Mouse (Mus musculus): ENCODE results near the gene Cggbp1. TPM values are rescaled to one million over a fixed set of nuclear protein-coding genes. Genes with fewer than 3 reads are reported as not detected.

Cggbp1 gene
- polyA plus RNA-seq (2015; fragmentation: Nextera tagmentation; extraction: Ambion mirVana) = 86.1 and 88.9 TPM in 2 replicates

DNA sequence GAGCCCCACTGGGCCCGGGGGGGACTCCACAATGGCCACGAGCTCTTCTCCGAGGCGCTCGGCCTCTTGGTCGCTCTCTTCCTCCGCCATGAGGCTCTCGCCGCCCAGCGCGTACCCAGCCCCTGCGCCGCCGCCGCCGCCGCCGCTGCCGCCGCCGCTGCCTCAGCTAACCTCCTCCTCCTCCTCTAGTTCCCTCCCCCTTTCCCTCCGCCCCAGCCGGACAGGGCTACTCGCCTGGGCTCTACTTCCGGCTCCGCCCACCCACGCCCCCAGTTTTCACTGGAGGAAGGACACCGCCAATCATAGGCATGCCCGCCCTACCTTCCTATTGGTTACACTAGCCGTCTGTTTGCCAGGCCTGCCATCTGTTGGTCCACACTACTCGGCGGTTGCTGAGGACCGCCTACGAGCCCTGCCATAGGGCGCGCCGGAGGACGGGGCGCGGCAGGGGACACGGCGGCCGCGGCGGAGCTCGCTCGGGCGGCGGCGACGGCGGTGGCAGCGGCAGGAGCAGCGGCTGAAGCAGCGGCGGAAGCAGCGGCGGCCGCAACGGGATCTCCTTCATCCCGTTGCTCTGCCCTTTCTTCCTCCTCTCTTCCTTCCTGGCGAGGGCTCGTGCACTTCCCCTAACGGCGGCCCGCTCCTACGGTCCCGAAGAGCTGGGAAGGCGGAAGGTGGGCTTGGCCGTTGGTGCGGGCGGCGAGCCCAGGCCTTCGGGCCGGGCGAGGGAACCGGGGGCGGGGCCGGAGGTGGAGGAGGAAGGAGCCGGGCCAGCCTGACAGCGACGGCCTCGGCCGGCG lies at the start of gene Cggbp1, which contains the start of gene Zfp654:
Cggbp1 (plus strand) TSS at position 434 of the 800 bp plus-strand sequence.
Zfp654 (minus strand) TSS at position 90 of the 800 bp plus-strand sequence.
- Histone ChIP-seq H3K36me3 (ENCODE audit: insufficient read depth, low read length) (peaks cover 17% of the 10 kb centered on the region), H3K9ac (replicated peaks; ENCODE audit: low read length) (peak within 1 kb of the TSS; percentile 89), H3K27me3 (ENCODE audit: insufficient read depth, low read length) (no peaks in the 10 kb centered on the region), H3K4me2 (replicated peaks; ENCODE audit: low read depth, low read length) (peak within 1 kb of the TSS; percentile 95), H3K27ac (ENCODE audit: low read length) (peak within 1 kb of the TSS; percentile 98), H3K4me3 (ENCODE audit: low read length) (peak within 1 kb of the TSS; percentile 86), H3K9me3 (ENCODE audit: low read length) (no peaks in the 10 kb centered on the region), H3K4me1 (ENCODE audit: insufficient read depth, low read length) (peaks cover 18% of the 10 kb centered on the region)
- ATAC-seq (ENCODE audit: low FRiP score, low TSS enrichment) = peak; percentile 100
- WGBS = under 1% methylated on average over 61 of the region's 85 CpGs

DNA sequence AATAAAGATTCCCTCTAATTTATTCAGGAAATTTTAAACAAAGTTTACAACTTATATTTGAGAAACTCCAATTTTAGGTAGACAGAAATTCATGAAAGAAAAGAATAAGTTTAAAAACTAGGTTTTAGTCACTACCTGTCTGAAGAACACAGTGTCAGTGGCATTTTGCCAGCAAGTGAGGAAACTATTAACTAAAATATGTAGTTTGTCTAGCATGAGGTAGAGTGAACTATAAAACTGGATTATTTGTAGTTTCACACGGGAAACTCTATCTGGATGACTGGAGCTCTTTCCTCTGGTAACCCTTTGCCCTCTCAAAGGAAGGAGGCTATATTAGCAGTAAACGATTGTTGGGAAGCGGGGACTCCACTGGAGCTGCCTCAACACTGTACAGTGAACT lies 48.8 kb upstream of the Cggbp1 start:
- Histone ChIP-seq H3K9ac (replicated peaks; ENCODE audit: low read length) (no peak overlapping the region), H3K27me3 (ENCODE audit: insufficient read depth, low read length) (no peaks in the 10 kb centered on the region), H3K36me3 (ENCODE audit: insufficient read depth, low read length) (peaks cover 9% of the 10 kb centered on the region), H3K9me3 (ENCODE audit: low read length) (no peaks in the 10 kb centered on the region; the same call in 1 of the 2 replicates), H3K27ac (ENCODE audit: low read length) (no peak overlapping the region), H3K4me1 (ENCODE audit: insufficient read depth, low read length) (no peaks in the 10 kb centered on the region), H3K4me2 (replicated peaks; ENCODE audit: low read depth, low read length) (no peak overlapping the region), H3K4me3 (ENCODE audit: low read length) (no peak overlapping the region)
- 48% methylated on average over 3 of the region's 3 CpGs for WGBS
- ATAC-seq (ENCODE audit: low FRiP score, low TSS enrichment) = no peak

DNA sequence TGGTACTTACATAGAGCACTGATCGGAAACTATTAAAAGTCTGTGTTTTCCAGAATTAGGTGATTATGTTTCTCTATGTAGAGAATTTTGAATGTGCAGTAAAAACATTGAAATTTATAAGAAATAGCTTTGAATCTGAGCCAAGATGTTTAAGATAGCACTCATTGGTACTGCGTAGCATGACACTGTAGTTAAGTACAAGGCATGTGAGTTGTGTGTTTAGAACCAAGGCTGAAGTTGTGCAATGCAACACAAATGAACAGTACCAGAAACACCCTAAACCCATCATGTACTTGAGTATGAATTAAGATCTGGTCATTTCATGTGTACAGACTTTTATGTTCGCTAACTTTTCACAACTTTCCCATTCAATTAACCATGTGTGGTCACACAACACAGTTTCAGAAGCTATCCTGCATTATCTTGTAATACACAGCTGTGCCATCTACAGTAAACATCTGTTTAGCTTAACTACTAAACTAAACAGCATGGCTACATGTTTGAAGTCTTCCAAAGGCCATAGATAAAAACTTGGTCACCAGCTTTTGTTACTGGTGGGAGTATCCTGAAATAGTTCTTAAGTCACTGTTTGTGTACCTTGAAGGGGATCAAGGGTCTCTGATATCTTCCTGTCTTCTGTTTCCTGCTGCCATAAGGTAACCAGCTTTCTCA lies 34.6 kb upstream of the Cggbp1 start:
- Histone ChIP-seq H3K27me3 (ENCODE audit: insufficient read depth, low read length) (no peaks in the 10 kb centered on the region), H3K4me1 (ENCODE audit: insufficient read depth, low read length) (no peaks in the 10 kb centered on the region), H3K4me2 (replicated peaks; ENCODE audit: low read depth, low read length) (no peak overlapping the region), H3K9me3 (ENCODE audit: low read length) (no peaks in the 10 kb centered on the region), H3K4me3 (ENCODE audit: low read length) (no peak overlapping the region), H3K36me3 (ENCODE audit: insufficient read depth, low read length) (peaks cover 8% of the 10 kb centered on the region), H3K27ac (ENCODE audit: low read length) (no peak overlapping the region), H3K9ac (replicated peaks; ENCODE audit: low read length) (no peak overlapping the region)
- WGBS = 93% methylated on average over 3 of the region's 3 CpGs
- no peak for ATAC-seq (ENCODE audit: low FRiP score, low TSS enrichment)

DNA sequence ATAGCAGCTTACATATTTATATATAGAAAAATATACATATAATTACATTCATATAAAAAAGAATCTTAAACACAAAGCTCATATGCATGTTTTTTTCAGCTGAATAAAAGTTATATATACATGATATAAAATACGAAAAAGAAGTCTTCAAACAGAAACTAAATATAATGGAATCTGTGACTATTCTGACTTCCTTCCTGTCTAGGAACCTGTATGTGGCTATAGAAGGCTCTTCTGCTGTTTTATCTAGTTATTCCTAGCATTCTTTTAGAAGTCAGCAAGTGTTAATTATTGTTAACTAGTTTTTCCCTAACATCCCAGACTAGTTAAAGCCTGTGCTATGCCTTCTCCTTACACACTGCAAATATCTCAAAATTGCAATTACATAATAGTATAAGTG lies 27.9 kb upstream of the Cggbp1 start:
- no peaks in the 10 kb centered on the region for H3K4me1 ChIP-seq (ENCODE audit: insufficient read depth, low read length)
- H3K9me3 ChIP-seq (ENCODE audit: low read length) = no peaks in the 10 kb centered on the region
- H3K36me3 ChIP-seq (ENCODE audit: insufficient read depth, low read length) = no peaks in the 10 kb centered on the region
- H3K27me3 ChIP-seq (ENCODE audit: insufficient read depth, low read length) = no peaks in the 10 kb centered on the region
- ATAC-seq (ENCODE audit: low FRiP score, low TSS enrichment) = no peak
- H3K9ac ChIP-seq (replicated peaks; ENCODE audit: low read length) = no peak overlapping the region
- H3K4me3 ChIP-seq (ENCODE audit: low read length) = no peak overlapping the region
- H3K4me2 ChIP-seq (replicated peaks; ENCODE audit: low read depth, low read length) = no peak overlapping the region
- H3K27ac ChIP-seq (ENCODE audit: low read length) = no peak overlapping the region
- 88% methylated on average over 1 of the region's 1 CpGs for WGBS

DNA sequence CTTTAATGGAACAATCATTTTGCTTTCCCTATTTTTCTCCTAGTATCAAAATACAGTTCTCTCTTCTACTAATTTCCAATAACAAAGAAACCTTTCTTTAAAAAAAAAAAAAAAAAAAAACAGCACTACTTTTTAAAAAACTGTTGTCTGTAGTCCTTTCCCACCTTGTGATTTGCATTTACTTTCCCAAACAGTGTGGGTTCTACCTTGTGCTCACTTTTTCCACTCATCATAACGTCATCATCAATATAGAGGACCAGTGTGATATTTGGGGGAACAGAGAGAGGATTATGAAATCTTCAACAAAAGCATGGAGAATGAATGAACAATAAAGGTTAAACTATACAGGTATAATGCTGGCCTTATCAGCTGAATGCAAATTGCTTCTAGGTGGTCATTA lies 27.3 kb upstream of the Cggbp1 start:
- ATAC-seq (ENCODE audit: low FRiP score, low TSS enrichment) = no peak
- 93% methylated on average over 1 of the region's 1 CpGs for WGBS
- Histone ChIP-seq H3K4me1 (ENCODE audit: insufficient read depth, low read length) (no peaks in the 10 kb centered on the region), H3K4me2 (replicated peaks; ENCODE audit: low read depth, low read length) (no peak overlapping the region), H3K4me3 (ENCODE audit: low read length) (no peak overlapping the region), H3K9ac (replicated peaks; ENCODE audit: low read length) (no peak overlapping the region), H3K27me3 (ENCODE audit: insufficient read depth, low read length) (no peaks in the 10 kb centered on the region), H3K9me3 (ENCODE audit: low read length) (no peaks in the 10 kb centered on the region), H3K36me3 (ENCODE audit: insufficient read depth, low read length) (no peaks in the 10 kb centered on the region), H3K27ac (ENCODE audit: low read length) (no peak overlapping the region)

DNA sequence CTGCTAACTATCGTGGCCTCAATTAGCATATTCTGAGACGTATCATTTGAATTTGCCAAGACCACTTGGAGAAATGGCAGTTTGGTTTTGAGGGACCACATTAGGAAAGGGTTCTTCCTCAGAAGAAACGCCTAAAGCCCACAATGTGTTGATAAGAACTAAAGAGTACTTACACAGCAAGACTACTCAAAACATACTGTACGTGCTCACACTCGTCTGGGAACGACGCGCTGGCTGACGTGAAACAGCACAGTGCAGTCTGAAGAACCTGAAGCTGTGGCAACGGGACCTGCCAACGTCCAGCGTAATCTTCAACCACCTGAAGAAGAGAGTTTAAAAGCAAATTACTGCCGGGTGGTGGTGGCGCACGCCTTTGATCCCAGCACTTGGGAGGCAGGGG lies 21.5 kb upstream of the Cggbp1 start:
- no peak overlapping the region for H3K9ac ChIP-seq (replicated peaks; ENCODE audit: low read length)
- 91% methylated on average over 15 of the region's 15 CpGs for WGBS
- H3K4me2 ChIP-seq (replicated peaks; ENCODE audit: low read depth, low read length) = no peak overlapping the region
- H3K9me3 ChIP-seq (ENCODE audit: low read length) = no peaks in the 10 kb centered on the region
- H3K27me3 ChIP-seq (ENCODE audit: insufficient read depth, low read length) = no peaks in the 10 kb centered on the region
- no peaks in the 10 kb centered on the region for H3K4me1 ChIP-seq (ENCODE audit: insufficient read depth, low read length)
- no peak overlapping the region for H3K27ac ChIP-seq (ENCODE audit: low read length)
- H3K36me3 ChIP-seq (ENCODE audit: insufficient read depth, low read length) = 0 out of 2 replicates have a peak, but pooled peaks cover 3% of the 10 kb centered on the region
- no peak for ATAC-seq (ENCODE audit: low FRiP score, low TSS enrichment)
- no peak overlapping the region for H3K4me3 ChIP-seq (ENCODE audit: low read length)

DNA sequence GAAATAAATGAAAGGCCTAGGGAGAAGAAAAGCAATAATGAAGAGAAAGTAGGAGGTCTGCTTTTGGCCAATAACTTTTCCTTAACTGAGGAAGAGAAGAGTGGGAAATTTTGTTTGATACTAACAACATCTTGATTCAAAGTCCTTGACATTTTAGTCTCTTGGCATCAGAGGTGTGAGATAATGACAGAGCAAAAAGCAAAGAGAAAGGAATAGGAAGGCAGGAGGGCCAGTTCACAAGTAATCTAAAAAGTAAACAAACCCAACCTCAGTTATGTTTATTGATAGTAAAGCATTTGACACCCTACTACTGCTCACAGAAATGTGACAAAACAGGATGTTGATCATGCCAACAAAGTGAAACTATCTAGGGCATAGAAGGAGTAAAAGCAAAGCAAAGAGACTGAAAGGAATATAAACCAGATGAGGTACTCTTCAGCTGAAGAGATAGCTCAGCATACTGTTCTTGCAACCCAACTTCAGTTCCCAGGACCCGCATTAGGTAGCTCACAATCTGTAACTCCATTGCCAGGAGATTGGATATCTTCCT lies 15.7 kb upstream of the Cggbp1 start:
- H3K27ac ChIP-seq (ENCODE audit: low read length) = no peak overlapping the region
- no peaks in the 10 kb centered on the region for H3K27me3 ChIP-seq (ENCODE audit: insufficient read depth, low read length)
- H3K36me3 ChIP-seq (ENCODE audit: insufficient read depth, low read length) = no peaks in the 10 kb centered on the region
- no peak overlapping the region for H3K9ac ChIP-seq (replicated peaks; ENCODE audit: low read length)
- no peak overlapping the region for H3K4me3 ChIP-seq (ENCODE audit: low read length)
- no peak overlapping the region for H3K4me2 ChIP-seq (replicated peaks; ENCODE audit: low read depth, low read length)
- WGBS = 73% methylated on average over 1 of the region's 1 CpGs
- no peaks in the 10 kb centered on the region for H3K9me3 ChIP-seq (ENCODE audit: low read length)
- H3K4me1 ChIP-seq (ENCODE audit: insufficient read depth, low read length) = no peaks in the 10 kb centered on the region
- ATAC-seq (ENCODE audit: low FRiP score, low TSS enrichment) = no peak

DNA sequence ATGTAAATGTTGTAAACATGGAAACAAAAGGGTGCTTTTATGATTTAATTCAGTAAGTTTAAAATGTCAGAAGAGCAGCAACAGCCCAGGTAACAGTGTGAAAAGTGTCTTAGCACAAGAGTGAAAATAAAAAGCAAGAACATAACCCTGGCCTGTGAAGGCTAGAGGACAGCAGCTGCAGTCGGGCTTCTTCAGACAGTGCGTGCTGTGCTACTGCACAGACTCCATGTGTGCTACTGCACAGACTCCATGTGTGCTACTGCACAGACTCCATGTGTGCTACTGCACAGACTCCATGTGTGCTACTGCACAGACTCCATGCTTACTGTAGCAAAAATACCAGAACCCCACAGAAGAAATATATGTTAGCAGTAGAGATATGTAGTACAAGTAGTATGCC lies 15.1 kb upstream of the Cggbp1 start:
- Histone ChIP-seq H3K4me1 (ENCODE audit: insufficient read depth, low read length) (no peaks in the 10 kb centered on the region), H3K4me2 (replicated peaks; ENCODE audit: low read depth, low read length) (no peak overlapping the region), H3K36me3 (ENCODE audit: insufficient read depth, low read length) (no peaks in the 10 kb centered on the region), H3K9me3 (ENCODE audit: low read length) (no peaks in the 10 kb centered on the region), H3K27me3 (ENCODE audit: insufficient read depth, low read length) (no peaks in the 10 kb centered on the region), H3K4me3 (ENCODE audit: low read length) (no peak overlapping the region), H3K9ac (replicated peaks; ENCODE audit: low read length) (no peak overlapping the region), H3K27ac (ENCODE audit: low read length) (no peak overlapping the region)
- WGBS = 74% methylated on average over 2 of the region's 2 CpGs
- no peak for ATAC-seq (ENCODE audit: low FRiP score, low TSS enrichment)

DNA sequence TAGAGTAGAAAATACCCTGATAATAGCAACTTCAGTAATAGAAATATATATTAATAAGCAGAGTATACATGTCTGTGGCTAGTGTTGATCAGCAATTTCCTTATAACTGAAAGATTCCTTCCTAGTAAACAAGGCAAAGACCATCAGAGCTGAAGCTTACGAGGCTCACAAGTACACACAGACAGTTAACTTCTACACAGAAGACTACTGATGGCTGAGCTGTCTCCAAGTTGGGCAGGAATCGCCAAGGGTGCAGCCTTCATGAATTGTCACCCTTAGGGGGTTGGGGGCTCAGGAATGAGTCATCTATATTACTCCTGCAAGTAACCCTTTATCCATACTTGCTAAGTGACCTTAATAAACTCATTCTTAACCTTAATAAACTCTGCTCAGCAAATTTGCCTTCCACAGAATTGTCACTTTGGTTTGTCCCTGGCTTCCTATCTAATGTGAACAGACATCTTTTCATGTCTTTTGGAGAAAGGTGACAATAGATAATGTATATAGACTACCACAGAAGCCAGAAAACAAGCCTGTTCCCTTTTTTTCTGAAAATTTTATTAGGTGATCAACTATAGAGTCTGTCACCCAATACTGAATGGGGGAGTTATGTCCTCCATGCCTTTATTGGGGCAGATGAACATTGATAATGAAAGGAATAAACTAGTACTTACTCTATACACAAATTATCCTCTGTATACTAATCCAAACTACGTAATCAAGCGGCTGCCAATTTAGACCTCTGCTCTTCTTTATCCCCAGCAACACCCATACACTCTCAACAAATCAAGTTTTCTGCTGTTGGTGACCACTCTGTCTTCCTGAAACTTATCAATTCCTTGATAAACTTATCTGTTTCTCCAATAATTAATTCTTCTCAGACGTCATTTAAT lies 10.1 kb upstream of the Cggbp1 start:
- Histone ChIP-seq H3K4me3 (ENCODE audit: low read length) (no peak overlapping the region), H3K27me3 (ENCODE audit: insufficient read depth, low read length) (no peaks in the 10 kb centered on the region), H3K9me3 (ENCODE audit: low read length) (no peaks in the 10 kb centered on the region), H3K4me2 (replicated peaks; ENCODE audit: low read depth, low read length) (no peak overlapping the region), H3K4me1 (ENCODE audit: insufficient read depth, low read length) (no peaks in the 10 kb centered on the region), H3K36me3 (ENCODE audit: insufficient read depth, low read length) (0 out of 2 replicates have a peak, but pooled peaks cover 5% of the 10 kb centered on the region), H3K27ac (ENCODE audit: low read length) (no peak overlapping the region), H3K9ac (replicated peaks; ENCODE audit: low read length) (no peak overlapping the region)
- ATAC-seq (ENCODE audit: low FRiP score, low TSS enrichment) = no peak
- 92% methylated on average over 5 of the region's 5 CpGs for WGBS
